Mouse (Mus musculus) spleen, adult 2 months (tissue): ENCODE results near the gene Crtc1.

Experiments used
- CTCF ChIP-seq: fragments of 200-500 bp; IDR thresholded peaks from 2 replicates; pipeline ENCODE4 v1.5.1; 2011; ENCODE audit warnings: mild to moderate bottlenecking, inconsistent platforms; ENCODE audit not compliant: insufficient read depth, insufficient read length, insufficient replicate concordance; ENCODE audit errors: extremely low read depth
- POLR2A ChIP-seq: fragments of 200-500 bp; IDR thresholded peaks from 2 replicates; pipeline ENCODE4 v1.6.1; 2011; ENCODE audit warnings: low read depth, low read length, inconsistent platforms

GRCm38 (mm10) chr8:70477269-70477982 is 38.0 kb upstream of the Crtc1 start:
- TF ChIP-seq CTCF (no peak), POLR2A (no peak)
